Mouse (Mus musculus) forebrain, embryonic 14.5 days (tissue): ENCODE measurements at regions not wholly inside any gene's neighbourhood (a gene's known extent, or its start where the extent isn't known, plus 50 kb on each side); places are given as distances from the start of the nearest gene placed in this dataset.
"Not testable (repeated sequence)": the region's sequence is repeated elsewhere in the genome, so short reads cannot be mapped to it uniquely, and the experiment has no call there.

Experiments used
- ATAC-seq: fragments of 200-750 bp; cut with Nextera tagmentation; 2 replicates; pipeline ENCODE4 v1.8.0; 2017; ENCODE audit warnings: mild to moderate bottlenecking, moderate library complexity
- DNase-seq: peaks from one replicate; pipeline ENCODE4 v3.0.0-alpha.2; 2015; ENCODE audit warnings: low spot score
- H3K27ac ChIP-seq: fragments of 300-500 bp; sonication (generic); 2 replicates; pipeline ENCODE4 v1.5.1; 2014; ENCODE audit warnings: low read depth, mild to moderate bottlenecking, control low read depth, low read length, moderate library complexity
- H3K27me3 ChIP-seq: fragments of 300-500 bp; sonication (generic); replicated peaks from 2 replicates; pipeline ENCODE4 v1.6.1; 2014; ENCODE audit warnings: low read length, control low read depth, mixed read lengths; ENCODE audit not compliant: control insufficient read depth, insufficient read depth
- H3K36me3 ChIP-seq: fragments of 300-500 bp; sonication (generic); 2 replicates; pipeline ENCODE4 v1.6.1; 2014; ENCODE audit warnings: low read length, control low read depth; ENCODE audit not compliant: control insufficient read depth, insufficient read depth
- H3K4me1 ChIP-seq: fragments of 300-500 bp; sonication (generic); 2 replicates; pipeline ENCODE4 v1.6.1; 2014; ENCODE audit warnings: antibody characterized with exemption, low read length, control low read depth; ENCODE audit not compliant: control insufficient read depth, insufficient read depth
- H3K4me2 ChIP-seq: fragments of 300-500 bp; sonication (generic); 2 replicates; pipeline ENCODE4 v1.6.1; 2014; ENCODE audit warnings: mild to moderate bottlenecking, control low read depth, low read length
- H3K4me3 ChIP-seq: fragments of 300-500 bp; sonication (generic); 2 replicates; pipeline ENCODE4 v1.5.1; 2014; ENCODE audit warnings: low read depth, low read length, control low read depth
- H3K9ac ChIP-seq: fragments of 300-500 bp; sonication (generic); 2 replicates; pipeline ENCODE4 v1.6.1; 2014; ENCODE audit warnings: mild to moderate bottlenecking, low read length, control low read depth, moderate library complexity
- H3K9me3 ChIP-seq: fragments of 300-500 bp; sonication (generic); replicated peaks from 2 replicates; pipeline ENCODE4 v1.6.1; 2016; ENCODE audit warnings: low read length, control low read depth, mixed read lengths; ENCODE audit not compliant: control insufficient read depth
- WGBS: fragments of 180-500 bp; shearing (Covaris S2); extraction: QIAGEN DNeasy Blood & Tissue Kit; methylation state at CpG from one replicate; pipeline ENCODE4 v1.1.7; 2014; 5-methylcytosine and 5-hydroxymethylcytosine counted together

DNA sequence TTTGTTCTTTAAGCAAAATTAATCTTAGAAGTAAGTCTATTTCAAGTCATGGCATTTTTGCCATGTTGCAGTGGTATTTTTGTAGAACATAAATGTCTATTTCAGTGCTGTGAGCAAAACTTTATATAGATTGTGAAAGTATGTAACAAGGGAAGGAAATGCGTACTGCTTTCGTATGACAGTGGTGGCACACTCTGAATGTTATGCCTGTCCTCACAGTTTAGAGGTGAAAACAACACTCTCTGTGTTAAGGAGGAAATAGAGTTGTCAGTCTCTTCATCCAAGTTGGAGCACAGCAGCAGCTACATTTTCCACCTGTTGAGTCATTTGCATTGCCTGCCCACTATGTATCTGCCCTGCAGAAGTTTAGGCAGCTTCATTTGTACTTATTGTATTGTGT lies 550.0 kb upstream of the Gm10801 start:
- 98% methylated on average over 2 of the region's 2 CpGs for WGBS
- Histone ChIP-seq H3K4me2 (no peak overlapping the region), H3K27ac (no peak overlapping the region), H3K36me3 (no peaks in the 10 kb centered on the region), H3K4me1 (no peaks in the 10 kb centered on the region), H3K4me3 (no peak overlapping the region), H3K9ac (no peak overlapping the region), H3K9me3 (0 out of 2 replicates have a peak, but pooled peaks cover 6% of the 10 kb centered on the region), H3K27me3 (no peaks in the 10 kb centered on the region)
- no peak for DNase-seq
- ATAC-seq, result no peak

DNA sequence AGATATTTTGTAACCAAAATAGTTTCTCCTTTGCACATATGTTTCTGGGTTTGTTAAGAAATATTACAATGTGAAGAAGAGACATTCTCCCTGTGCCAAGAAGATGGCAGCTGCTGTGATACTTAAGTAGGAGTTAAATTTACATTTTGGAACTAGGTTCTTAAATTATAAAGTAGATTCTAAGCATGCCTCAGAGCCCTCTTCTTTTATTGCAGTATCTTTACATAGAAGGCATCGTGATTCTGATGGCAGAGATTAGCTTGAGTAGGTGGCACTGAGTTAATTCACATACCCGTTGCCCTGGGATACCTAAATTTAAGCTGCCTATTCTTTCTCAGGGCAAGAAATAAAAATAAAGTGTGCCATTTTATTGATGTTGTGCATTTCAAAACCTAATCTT lies 538.6 kb upstream of the Gm10801 start:
- no peak for DNase-seq
- no peak overlapping the region for H3K27ac ChIP-seq
- H3K9ac ChIP-seq, result no peak overlapping the region
- 75% methylated on average over 2 of the region's 2 CpGs for WGBS
- no peak overlapping the region for H3K4me3 ChIP-seq
- no peaks in the 10 kb centered on the region for H3K27me3 ChIP-seq
- ATAC-seq, result no peak
- no peaks in the 10 kb centered on the region for H3K4me1 ChIP-seq
- H3K36me3 ChIP-seq, result no peaks in the 10 kb centered on the region
- no peak overlapping the region for H3K4me2 ChIP-seq
- no peaks in the 10 kb centered on the region for H3K9me3 ChIP-seq

DNA sequence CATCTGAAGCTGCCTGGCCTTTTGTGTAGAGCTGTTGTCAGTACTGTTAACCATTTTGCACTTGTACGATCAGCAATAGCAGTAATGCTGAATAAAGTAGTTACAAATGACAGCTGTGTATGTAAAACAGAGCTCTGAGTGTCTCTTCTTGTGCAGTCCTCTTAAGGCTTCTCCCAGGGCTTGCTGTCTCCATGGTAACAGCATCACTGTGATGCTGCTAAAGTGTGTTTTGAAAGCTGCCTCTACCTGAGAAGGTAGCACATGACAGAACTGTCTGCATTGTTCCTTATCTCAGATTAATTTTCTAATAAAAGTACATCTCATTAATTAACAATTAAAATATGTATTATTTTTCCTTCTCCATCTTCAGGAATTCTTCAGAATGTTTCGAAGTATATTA lies 537.4 kb upstream of the Gm10801 start:
- no peak overlapping the region for H3K4me3 ChIP-seq
- WGBS, result 66% methylated on average over 2 of the region's 2 CpGs
- no peaks in the 10 kb centered on the region for H3K9me3 ChIP-seq
- DNase-seq, result peak; percentile 67
- no peaks in the 10 kb centered on the region for H3K4me1 ChIP-seq
- no peak overlapping the region for H3K9ac ChIP-seq
- H3K4me2 ChIP-seq, result no peak overlapping the region
- H3K36me3 ChIP-seq, result no peaks in the 10 kb centered on the region
- no peaks in the 10 kb centered on the region for H3K27me3 ChIP-seq
- peak; percentile 68; the same call in 1 of the 2 replicates for ATAC-seq
- no peak overlapping the region for H3K27ac ChIP-seq

DNA sequence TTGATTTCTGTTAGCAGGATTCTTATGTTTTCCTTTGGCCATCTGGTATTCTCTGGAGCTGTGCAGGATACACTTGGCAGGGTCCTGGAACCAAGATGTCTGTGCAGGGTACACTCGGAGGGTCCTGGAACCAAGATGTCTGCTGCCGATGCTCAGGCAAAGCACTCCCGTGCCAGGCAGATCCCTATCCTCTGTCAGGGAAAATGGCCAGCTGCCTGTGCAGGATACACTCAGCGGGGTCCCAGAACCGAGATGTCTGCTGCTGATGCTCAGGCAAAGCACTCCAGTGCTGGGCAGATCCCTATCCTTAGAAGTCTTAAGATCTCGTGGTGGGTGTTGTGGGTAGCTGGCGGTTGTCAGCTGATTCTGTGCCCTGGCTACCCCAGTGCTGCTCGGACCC lies 521.6 kb upstream of the Gm10801 start:
- not testable (repeated sequence) for H3K4me2 ChIP-seq, H3K4me3 ChIP-seq, DNase-seq, H3K4me1 ChIP-seq, H3K9ac ChIP-seq, H3K27me3 ChIP-seq, H3K9me3 ChIP-seq, H3K36me3 ChIP-seq, H3K27ac ChIP-seq, ATAC-seq
- 85% methylated on average over 8 of the region's 8 CpGs for WGBS

DNA sequence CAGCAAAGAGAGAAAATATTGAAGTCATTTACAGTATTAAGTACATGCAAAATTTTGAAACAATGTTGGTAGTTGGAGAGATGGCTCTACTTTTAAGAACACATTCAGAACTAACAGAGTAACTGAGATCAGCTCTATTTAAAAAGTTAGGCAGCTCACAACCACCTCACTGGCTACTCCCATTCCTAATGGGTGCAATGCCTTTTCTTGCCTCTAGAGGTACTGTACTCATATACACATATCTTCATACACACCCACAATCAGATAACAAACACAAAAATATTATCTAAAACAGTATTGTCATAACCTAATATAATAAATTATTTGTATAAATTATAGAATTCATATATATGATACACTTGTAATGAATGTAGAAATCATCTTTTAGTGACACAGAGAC lies 518.3 kb upstream of the Gm10801 start:
- DNase-seq (no peak), ATAC-seq (no peak)
- Histone ChIP-seq H3K36me3 (no peaks in the 10 kb centered on the region), H3K4me1 (no peaks in the 10 kb centered on the region), H3K4me3 (no peak overlapping the region), H3K9ac (no peak overlapping the region), H3K4me2 (no peak overlapping the region), H3K27me3 (no peaks in the 10 kb centered on the region), H3K27ac (no peak overlapping the region), H3K9me3 (no peaks in the 10 kb centered on the region)
